Mouse (Mus musculus): ENCODE data around the gene Cdhr4.

Cdhr4 gene

DNA sequence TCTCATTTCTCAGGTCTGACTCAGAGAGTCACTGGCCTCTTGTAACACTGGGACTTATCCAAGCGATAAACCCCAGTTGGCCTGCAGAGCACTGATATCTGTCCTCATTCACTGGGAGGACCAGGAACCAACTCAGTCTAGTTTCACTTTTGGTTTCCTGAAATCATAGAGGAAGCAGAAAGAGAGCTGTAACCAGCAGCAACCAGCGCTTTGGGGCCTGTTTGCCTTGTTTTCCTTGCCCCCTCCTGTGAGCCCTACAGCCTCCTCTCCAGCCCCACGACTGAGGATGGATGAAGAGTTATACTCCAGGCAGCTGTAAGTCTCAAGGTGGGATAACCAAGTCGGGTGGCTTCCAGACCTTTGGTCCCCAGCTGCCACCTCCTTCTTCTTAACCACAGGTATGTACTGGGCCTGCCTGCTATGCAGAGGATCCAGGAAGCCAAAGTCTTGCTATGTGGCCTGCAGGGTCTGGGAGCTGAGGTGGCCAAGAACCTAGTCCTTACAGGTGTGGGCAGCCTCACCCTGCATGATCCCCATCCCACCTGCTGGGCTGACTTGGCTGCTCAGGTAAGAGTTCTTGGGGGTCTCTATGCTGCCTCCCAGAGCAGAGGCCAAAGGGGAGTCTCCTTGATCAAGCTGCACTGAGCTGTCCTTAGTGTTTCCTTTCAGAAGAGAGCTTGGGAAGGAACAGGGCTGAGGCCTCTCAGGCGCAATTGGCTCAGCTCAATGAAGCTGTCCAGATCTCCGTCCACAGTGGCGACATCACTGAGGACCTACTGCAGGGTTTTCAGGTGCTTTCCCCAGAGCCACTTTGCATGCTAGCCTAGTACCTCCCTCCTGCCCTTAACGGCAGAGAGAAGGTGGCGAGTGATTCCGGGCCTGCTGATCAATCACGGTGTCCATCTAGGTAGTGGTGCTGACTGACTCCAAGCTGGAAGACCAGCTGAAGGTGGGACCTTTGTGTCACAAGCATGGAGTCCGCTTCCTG is 16.6 kb upstream of the Cdhr4 start, which contains the start of gene Uba7:
TSS of gene Uba7 (plus strand) at position 107 of the 988 bp plus-strand sequence.
- DNase-seq (ENCODE audit: low read depth, low spot score), result peak; percentile 85

DNA sequence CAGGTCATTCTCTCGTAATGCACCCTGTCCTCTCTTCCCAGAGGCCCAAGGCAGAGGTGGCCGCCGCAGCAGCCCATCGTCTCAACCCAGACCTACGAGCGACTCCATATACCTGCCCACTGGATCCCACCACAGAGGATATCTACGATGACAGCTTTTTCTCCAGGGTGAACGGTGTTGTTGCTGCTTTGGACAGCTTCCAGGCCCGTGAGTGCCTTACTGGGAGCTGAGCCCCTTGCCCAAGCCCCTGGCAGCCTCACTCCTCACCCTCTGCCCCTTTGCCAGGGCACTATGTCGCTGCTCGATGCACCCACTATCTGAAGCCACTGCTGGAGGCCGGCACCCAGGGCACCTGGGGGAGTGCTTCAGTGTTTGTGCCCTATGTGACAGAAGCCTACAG is 13.5 kb upstream of the Cdhr4 start:
- no peak for DNase-seq (ENCODE audit: low read depth, low spot score)

DNA sequence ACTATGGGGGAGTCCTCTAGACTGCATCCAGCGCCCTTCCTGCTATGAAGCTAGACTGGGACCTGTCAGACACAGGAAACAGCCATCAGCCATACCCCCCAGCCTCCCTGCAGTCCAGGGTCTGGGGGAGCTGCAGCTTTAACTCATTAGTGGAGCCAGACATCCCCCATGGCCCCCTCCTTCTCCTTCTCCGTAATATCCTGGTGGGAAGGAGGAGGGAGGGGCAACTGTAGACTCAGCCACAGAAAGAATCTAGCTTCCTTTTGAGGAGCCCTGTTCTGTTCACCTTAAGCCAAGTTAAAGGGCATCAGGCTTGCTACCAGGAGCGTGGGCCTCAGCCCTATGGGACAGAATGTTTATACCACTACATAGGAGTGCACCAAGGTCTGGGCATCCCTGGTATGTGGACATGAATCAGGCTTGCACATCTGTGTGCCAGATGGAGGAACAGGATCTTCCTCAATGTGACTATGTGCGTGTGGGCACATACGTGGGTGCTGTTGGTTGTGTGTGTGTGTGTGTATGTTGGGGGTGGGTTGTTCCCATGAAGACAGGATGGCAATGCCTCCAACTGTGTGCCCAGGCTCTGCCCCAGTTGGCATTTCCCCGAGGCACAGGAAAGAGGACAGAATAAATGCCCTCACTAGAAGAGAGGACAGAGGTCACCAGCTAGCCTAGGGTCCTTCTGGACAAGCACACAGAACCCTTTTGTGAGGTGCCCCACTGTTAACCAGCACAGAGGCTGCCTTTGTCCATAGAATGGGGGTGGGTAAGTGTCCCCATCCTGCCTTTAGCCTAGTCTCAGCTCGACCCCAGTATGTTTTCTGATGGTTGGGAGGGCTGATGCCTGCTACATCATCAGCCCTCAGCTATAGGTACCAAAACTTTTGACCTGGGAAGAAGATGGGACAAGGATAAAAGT is 10.4 kb upstream of the Cdhr4 start:
- peak; percentile 88 for DNase-seq (ENCODE audit: low read depth, low spot score)

DNA sequence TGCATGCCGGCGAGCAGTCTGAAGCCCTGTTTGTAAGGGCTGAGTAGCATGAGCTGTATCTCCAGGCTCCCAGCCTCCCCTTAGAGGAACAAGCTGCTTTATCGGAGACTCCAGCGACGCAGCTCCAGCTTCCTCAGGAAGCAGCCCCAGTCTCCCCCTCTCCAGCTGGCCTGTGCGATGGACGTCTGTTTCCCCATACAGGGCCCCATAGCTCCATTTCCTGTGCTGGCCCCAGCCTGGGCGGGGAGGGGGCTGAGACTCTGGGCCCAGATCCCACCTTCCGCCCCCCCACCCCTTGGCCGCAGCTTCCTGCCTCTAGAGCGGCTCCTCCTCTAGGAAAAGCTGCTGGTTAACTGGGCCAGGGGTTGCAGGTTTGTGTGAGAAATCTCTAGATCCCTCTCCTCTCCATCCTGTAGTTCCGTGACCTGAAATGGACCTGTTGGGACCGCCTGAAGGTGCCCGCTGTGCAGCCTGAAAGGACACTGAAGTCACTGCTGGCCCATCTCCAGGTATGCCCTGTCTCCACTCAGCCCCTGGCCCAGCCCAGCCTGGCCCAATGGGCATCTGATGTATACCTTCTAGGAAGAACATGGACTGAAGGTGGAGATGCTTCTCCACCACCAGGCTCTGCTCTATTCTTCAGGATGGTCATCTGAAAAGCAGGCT is 9.5 kb upstream of the Cdhr4 start, which contains the start of gene Gm20661:
TSS of gene Gm20661 (plus strand) at position 378 of the 666 bp plus-strand sequence.
- DNase-seq (ENCODE audit: low read depth, low spot score), result peak; percentile 60

DNA sequence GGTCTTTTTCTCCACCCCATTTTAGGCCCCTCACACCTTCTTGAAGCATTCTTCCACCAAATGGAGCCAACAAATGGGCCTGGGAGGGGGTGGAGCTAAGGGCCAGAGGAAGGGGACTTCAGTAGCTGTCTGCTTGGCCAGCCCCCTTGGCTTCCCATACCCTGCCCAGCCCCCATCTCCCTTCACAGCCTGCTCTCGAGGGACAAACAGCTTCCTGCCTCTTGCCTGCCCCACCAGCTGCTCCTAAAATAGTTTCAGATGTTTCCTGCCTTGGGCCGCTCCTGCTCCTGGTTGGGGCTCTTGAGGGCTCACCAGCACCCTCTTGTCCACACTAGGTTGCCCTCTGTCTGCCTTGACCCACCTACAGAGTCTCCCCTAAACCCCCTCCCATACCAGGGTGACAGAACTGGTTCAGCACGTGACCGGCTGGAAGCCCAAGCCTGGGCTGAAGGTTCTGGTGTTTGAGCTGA is 8.8 kb upstream of the Cdhr4 start:
- peak; percentile 87 for DNase-seq (ENCODE audit: low read depth, low spot score)

DNA sequence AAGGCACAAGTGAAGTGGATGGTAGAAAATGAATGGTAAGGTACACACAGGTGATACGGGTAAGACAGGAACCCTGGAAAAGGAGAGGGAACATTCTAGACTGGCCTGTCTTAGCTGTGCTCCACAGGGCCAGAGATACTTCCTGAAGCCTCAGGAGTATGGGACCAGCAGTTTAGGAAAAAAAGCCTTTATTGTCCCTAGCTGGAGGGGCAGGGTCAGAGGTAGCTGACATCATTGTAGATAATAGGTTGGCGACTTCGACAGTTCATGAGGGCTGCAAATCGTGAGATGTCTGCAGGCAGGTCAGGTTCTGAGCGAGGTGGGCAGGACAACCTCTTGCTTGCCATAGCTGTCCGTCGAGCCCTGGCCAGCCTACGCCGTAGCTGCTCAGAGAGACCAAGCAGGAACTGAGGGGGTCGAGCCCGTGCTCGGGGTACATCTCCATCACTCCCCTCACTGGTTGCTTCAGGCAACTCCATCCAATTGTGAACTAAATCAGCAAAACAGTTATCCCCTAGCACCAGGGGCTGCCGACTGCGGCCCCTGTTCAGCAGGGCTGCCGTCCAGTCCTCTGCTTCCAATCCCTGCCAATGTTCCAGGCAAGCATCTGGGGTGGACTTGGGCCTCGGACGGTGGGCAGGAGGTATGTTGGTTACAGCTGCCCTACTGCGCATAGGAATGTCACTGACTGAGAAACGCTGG is 8.1 kb upstream of the Cdhr4 start:
- DNase-seq (ENCODE audit: low read depth, low spot score), result peak; percentile 27

DNA sequence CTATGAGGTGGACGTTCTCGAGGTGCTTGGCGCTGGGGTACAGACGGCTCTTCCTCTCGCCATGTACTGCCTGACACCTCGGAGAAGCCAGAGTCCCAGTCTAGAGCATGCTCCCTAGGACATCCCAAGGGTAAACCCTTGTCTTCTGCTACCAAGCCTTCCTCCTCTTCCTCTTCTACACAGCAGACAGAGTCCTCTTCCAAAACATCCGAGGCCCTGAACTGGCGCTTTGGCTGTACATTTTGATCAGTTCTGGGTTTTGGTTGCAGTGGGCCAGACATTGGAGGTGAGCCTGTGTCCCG is 7.6 kb upstream of the Cdhr4 start:
- no peak for DNase-seq (ENCODE audit: low read depth, low spot score)

DNA sequence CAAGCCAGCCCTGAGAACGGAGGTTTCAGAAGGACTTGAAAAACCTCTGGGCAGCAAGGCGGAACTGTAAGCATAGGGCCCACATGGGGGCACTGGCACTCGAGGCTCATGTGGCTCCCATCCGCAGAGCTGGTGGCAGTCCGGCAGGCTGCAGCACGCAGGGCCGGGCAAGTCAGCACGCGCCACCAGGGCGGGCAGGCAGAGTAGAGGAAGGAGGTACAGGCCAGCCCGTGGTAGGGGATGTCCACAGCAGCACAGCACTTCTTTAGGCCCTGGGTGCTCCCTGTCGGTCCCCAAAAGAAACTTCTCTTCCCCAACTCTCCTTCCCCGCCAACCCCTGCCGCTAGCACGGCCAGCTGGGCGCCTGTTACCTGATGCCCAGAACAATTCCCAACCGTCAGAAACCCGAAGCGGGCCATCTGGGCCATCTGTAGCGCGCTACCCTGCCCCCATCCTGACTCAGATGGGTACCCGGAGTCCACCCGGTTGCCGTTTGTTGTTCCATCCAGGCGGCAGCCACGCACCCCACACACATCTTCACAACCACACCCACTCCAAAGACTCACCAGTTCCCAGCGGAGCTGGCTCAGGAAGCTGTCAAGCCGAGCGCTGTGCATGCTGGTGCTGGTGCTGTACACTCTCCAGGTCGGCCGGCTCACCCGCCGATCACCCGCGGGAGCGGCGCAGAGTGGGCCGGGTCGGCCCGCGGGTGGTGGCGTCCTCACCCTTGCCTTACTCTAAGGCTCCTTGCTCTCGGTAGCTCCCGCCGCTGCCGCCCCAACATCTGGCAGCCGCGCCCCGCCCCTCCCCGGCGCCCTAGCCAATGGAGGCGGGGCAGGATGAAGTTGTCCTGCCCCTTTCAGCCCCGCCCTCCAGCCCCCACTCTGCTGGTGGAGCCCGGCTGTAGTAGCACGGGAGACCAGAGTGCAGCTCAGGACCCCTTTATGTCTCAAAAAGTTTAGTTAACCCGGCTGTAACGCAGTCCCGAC is 6.9 kb upstream of the Cdhr4 start, which contains the start of gene Inka1:
TSS of gene Inka1 (minus strand) at position 749 of the 989 bp plus-strand sequence.
- DNase-seq (ENCODE audit: low read depth, low spot score), result peak; percentile 83

DNA sequence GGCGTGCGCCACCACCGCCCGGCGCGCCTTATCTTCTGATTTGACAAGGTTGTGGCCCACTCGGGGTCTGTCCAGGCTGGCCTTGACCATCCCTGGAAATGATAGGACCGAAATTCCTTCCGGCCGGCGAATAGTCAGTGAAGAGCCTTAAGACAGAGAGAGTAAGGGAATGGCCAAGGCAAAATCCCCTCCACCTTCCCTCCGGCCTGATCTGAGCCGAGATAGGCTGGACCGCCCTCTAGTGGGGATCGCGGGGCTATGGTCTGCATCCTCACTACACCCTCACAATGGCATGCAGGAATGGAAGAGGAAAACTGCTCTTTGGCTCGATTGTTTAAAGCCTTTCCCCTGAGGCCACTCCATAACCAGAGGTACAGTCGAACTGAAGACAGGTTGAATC is 5.9 kb upstream of the Cdhr4 start:
- DNase-seq (ENCODE audit: low read depth, low spot score), result peak; percentile 93

DNA sequence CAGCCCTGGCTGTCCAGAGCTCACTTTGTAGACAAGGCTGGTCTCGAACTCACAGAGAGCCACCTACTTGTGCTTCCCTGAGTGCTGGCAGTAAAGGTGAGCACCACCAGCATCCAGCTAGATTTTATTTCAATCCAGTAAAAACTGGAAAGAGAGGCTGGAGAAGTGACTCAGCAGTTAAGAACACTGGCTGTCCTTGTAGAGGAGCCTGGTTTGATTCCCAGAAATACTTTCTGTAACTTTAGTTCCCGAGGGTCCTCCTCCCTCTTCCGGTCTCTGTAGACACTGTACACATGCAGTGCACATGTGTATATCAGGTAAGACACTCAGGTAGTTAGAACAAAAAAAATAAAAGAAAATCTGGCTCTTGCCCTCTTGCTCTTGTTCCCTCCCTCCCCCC is 4.3 kb upstream of the Cdhr4 start:
- peak; percentile 75 for DNase-seq (ENCODE audit: low read depth, low spot score)

DNA sequence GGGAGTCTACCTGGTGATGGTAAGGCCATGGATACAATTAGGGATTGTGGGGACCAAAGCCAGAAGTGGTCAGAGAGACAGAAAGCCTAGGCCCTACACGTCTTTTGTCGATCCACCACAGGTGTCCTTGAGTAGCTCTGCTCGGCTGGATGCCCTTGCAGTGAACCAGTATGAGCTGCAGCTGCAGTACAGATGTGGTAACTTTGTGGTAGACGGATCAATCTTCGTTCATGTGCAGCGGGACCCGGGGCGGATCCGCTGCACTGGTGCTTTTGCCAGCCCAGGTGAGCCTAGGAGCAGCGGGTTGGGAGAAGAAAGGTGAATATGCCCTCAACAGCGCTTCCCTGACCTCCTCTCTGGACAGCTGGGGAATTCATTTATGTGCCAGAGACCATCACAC is 716 bp downstream of the Cdhr4 start:
- DNase-seq (ENCODE audit: low read depth, low spot score), result no peak

DNA sequence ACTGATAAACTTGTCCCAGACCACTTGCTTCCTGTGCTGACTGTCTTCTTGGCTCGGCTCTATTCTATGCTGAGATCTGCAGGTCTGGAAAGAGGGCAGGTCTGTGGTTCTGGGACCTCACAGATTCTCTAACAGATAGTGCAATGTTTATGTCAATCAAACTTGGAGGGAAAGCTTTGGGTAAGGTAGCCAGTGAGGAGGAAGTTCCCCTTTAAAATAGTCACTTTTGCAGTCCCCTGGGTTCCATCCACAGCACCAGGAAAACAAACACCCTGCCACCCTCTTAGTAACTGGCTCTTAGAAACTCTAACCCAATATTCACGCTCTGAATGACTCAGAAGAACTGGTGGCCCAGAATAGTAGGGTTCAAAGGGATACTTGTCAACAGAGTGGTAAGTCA is 2.2 kb downstream of the Cdhr4 start:
- no peak for DNase-seq (ENCODE audit: low read depth, low spot score)

DNA sequence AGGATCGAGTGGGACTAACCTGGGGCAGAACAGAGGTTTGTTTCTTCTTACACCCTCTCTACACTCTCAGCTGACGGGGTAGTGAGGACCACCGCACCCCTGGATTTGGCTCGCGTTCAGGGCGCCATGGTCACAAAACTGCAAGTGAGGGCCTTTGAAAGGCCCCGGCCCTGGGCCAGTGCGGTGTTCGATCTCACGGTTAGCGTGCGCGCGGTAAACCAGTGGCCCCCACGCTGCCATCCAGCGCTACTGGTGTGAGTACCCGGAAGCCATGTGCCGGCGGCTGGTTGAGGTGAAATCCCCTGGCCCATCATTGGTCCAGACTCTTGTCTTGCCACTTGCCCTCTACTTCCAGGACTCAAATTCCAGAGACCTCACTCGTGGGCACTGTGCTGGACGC is 3.2 kb downstream of the Cdhr4 start:
- no peak for DNase-seq (ENCODE audit: low read depth, low spot score)

DNA sequence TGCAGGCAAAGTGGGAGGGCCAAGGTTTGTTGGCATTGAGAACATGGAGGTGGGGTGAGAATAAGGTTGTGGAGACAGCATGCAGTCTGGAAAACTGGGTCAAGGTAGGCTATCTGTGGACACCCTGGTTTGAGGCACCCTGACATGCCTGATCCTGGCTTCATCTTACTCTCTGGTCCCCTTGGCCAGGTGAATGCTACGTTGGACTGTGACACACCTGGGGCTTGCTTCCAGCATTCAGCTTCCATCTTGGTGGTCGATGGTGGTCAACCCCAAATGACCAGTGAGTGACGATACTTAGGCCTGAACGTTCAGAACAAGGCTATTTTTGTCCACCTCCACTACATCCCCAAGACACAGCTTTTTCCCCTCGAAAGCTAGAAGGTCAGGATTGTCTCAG is 3.8 kb downstream of the Cdhr4 start, which contains the start of gene Gm20662:
TSS of gene Gm20662 (plus strand) at position 301 of the 400 bp plus-strand sequence.
- no peak for DNase-seq (ENCODE audit: low read depth, low spot score)

DNA sequence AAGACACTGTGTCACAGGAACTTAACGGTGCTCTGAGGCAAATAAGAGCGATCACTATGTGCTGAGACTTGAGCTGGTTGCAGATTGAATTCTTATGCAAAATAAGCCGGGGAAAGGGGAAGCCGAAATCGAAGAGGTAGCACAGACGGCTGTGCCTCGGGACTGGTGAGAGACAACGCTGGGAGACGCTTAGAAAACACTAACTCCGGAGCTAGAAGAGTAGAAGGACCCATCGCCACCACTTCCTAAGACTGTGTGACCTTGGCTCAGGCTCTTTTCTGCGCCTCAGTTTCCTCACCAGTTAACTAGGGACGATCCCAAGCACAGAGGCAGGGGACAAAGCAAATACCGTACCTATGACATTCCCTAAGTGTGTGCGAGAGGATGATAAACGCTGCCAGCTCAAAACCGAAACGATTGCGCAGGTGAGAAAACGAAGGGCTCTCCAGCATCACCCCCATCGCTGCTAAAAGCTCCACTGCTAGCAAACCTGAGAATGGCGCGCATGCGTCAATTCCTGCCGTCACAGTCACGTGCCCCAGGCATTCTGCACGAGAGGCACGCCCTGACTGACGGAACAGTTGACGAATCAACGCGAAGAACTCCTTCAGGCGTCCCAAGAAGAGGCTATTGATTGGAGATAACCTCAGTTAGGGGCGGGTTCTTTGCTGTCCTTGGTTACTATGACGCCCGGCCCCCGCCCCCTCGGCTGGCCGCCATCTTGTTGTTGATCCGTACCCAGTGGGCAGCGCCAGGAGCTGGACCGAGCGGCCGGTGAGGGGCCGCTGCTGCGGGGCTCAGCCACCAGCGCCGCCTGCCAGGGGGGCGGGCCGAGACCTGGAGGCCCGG is 9.8 kb downstream of the Cdhr4 start, which contains the start of gene Ip6k1:
TSS of gene Ip6k1 (plus strand) at position 580 of the 849 bp plus-strand sequence.
- peak; percentile 100 for DNase-seq (ENCODE audit: low read depth, low spot score)

DNA sequence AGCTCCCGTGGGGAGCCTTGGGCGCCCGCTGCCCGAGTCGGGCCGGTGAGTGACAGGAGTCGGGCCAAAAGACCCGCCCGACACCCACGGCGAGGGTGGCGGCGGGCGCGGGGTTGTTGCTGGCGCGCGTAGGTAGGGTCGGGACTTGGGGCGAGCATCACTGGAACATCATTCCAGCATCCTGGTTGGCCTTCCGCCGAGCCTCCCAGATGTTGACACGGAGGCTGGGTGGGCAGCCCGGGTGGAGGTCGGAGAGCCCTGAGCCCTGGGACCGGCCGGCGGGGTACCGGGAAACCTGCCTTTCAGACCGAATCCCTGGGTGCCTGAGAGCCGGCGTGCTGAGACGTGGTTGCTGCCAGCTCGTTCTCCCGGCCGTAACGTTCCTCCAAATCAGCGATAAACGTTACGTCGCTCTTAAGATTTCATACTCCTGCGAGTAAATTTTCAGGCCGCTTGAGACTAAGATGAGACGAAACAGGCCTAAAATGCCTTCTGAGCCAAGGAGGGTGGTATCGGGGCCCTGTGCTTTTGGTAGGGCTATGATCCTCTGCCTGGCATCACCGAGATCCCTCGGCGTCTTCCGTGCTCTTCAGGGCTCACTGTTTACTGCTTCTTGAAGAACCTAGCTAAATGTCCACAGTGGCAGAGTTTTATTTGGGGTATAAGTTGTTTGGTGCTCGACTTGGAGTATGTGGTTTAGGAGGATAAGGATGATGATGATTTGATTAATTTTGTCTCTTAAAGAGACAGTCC is 10.7 kb downstream of the Cdhr4 start:
- DNase-seq (ENCODE audit: low read depth, low spot score), result peak; percentile 49

DNA sequence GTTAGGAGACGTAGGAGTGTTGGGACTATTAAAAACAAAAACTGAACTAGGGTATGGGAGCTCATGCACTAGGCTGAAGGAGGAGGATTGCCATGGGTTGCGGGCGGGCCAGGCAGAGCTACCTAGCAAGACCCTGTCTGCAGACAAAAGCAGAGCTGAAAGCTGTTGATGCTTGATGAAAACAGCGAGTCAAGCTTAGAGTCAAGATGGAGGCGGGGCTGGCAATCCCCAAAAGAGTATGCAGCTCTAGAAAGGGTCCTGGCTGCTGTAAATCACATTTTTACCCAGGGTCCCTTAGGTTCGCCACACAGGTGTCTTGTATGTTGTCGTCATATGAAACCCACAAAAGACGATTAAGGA is 11.2 kb downstream of the Cdhr4 start:
- peak; percentile 42 for DNase-seq (ENCODE audit: low read depth, low spot score)

DNA sequence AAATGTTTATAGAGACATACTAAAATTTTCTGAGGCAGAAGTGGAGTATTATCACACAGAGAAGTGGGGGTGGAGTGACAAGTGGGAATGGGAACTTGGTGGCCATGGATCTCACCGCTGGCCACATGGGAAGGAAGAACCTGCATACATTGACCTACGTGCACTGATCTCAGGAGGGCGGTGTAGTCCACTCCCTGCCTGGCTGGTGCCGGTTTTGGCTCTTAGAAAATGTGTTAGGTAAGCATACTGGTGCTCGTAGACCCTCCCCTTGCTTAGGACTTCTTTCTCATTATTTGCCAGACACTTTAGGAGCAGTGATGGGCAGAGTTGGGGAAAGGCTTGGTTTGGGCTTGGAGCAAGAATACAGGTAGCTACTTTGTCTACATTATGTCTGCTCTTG is 15.7 kb downstream of the Cdhr4 start:
- no peak for DNase-seq (ENCODE audit: low read depth, low spot score)
